Mouse (Mus musculus) CH12.LX (cell line): ENCODE data around the gene Babam2. TPM values are rescaled to one million over a fixed set of nuclear protein-coding genes. Genes with fewer than 3 reads are reported as not detected.

Experiments
- DNase-seq: peaks from one replicate; pipeline ENCODE4 v3.0.0-alpha.2; 2013; ENCODE audit errors: extremely low read depth
- H3K27ac ChIP-seq: 2 replicates; pipeline ENCODE4 v1.5.1; 2012; ENCODE audit warnings: low read depth, mild to moderate bottlenecking, control low read depth, moderate library complexity; ENCODE audit not compliant: insufficient read depth
- H3K27me3 ChIP-seq: replicated peaks from 2 replicates; pipeline ENCODE3; 2012; ENCODE audit warnings: inconsistent platforms
- H3K36me3 ChIP-seq, 2 experiments: replicated peaks in 1 of 2; 2 replicates each; pipeline versions ENCODE3 to v1.6.1; 2012; ENCODE audit warnings: inconsistent platforms in 1 of 2, low read length in 1 of 2, mild to moderate bottlenecking in 1 of 2, mixed read lengths in 1 of 2, moderate library complexity in 1 of 2; ENCODE audit not compliant: control insufficient read depth in 1 of 2, insufficient read depth in 1 of 2
- H3K4me1 ChIP-seq, 2 experiments: 2 replicates each; pipeline ENCODE4 v1.6.1; 2012; ENCODE audit warnings: inconsistent platforms in 1 of 2, moderate library complexity in 1 of 2; ENCODE audit not compliant: insufficient read depth in 2 of 2, control insufficient read depth in 1 of 2
- H3K4me2 ChIP-seq: 2 replicates; pipeline ENCODE4 v1.6.1; 2012; ENCODE audit warnings: low read depth, mild to moderate bottlenecking, control low read depth; ENCODE audit not compliant: poor library complexity, insufficient read depth, severe bottlenecking
- H3K4me3 ChIP-seq, 3 experiments: fragments of 150-350 bp in 1 of 3; sonication (generic) in 1 of 3; replicated peaks in 1 of 3; 2 replicates each; pipeline versions ENCODE3 to v1.5.1; 2011 to 2012; ENCODE audit warnings: low read depth in 2 of 3, low read length in 2 of 3, mild to moderate bottlenecking in 2 of 3, moderate library complexity in 2 of 3, control low read depth in 1 of 3, improper control_type of control experiment in 1 of 3, inconsistent platforms in 1 of 3, mixed read lengths in 1 of 3; ENCODE audit not compliant: poor library complexity in 1 of 3
- H3K79me2 ChIP-seq: replicated peaks from 2 replicates; pipeline ENCODE4 v1.6.1; 2012; ENCODE audit warnings: mild to moderate bottlenecking, moderate library complexity; ENCODE audit not compliant: control insufficient read depth, poor library complexity, insufficient read depth, severe bottlenecking; ENCODE audit errors: extremely low read depth
- H3K9ac ChIP-seq: 2 replicates; pipeline ENCODE4 v1.6.1; 2012; ENCODE audit warnings: low read depth, mild to moderate bottlenecking, control low read depth, moderate library complexity; ENCODE audit not compliant: insufficient read depth
- H3K9me3 ChIP-seq: replicated peaks from 2 replicates; pipeline ENCODE3; 2012; ENCODE audit warnings: low read length, inconsistent platforms, mixed read lengths
- CTCF ChIP-seq, 2 experiments: IDR thresholded peaks in 1 of 2; conservative IDR thresholded peaks in 1 of 2; 2 replicates each; pipeline ENCODE4 v1.5.1; 2011 to 2012; ENCODE audit warnings: low read depth in 2 of 2, low read length in 2 of 2, improper control_type of control experiment in 1 of 2, inconsistent platforms in 1 of 2, mild to moderate bottlenecking in 1 of 2, moderate library complexity in 1 of 2
- ETS1 ChIP-seq: conservative IDR thresholded peaks from 2 replicates; pipeline ENCODE4 v1.6.1; 2012; ENCODE audit warnings: low read depth, mild to moderate bottlenecking, inconsistent platforms, low read length, improper control_type of control experiment, moderate library complexity
- GABPA ChIP-seq: IDR thresholded peaks from 2 replicates; pipeline ENCODE4 v1.6.1; 2012; ENCODE audit warnings: low read depth, low read length, improper control_type of control experiment, inconsistent platforms; ENCODE audit not compliant: insufficient replicate concordance
- JUND ChIP-seq: conservative IDR thresholded peaks from 2 replicates; pipeline ENCODE4 v1.6.1; 2011; ENCODE audit warnings: low read depth, low read length, improper control_type of control experiment
- KAT2A ChIP-seq: IDR thresholded peaks from 2 replicates; pipeline ENCODE4 v1.6.1; 2012; ENCODE audit warnings: low read length, improper control_type of control experiment, inconsistent platforms; ENCODE audit not compliant: insufficient replicate concordance
- MAX ChIP-seq: IDR thresholded peaks from 2 replicates; pipeline ENCODE4 v1.6.1; 2011; ENCODE audit warnings: low read length, improper control_type of control experiment
- MAZ ChIP-seq: IDR thresholded peaks from 2 replicates; pipeline ENCODE4 v1.6.1; 2012; ENCODE audit warnings: low read depth, mild to moderate bottlenecking, inconsistent platforms, low read length, improper control_type of control experiment, moderate library complexity
- MEF2A ChIP-seq: IDR thresholded peaks from 2 replicates; pipeline ENCODE4 v1.6.1; 2014; ENCODE audit warnings: low read depth, mild to moderate bottlenecking, inconsistent platforms, low read length, improper control_type of control experiment, borderline replicate concordance
- MYC ChIP-seq: IDR thresholded peaks from 2 replicates; pipeline ENCODE4 v1.6.1; 2011; ENCODE audit warnings: low read depth, mild to moderate bottlenecking, improper control_type of control experiment, low read length
- POLR2AphosphoS2 ChIP-seq: IDR thresholded peaks from 2 replicates; pipeline ENCODE4 v1.6.1; 2011; ENCODE audit warnings: low read depth, low read length, improper control_type of control experiment
- RAD21 ChIP-seq: IDR thresholded peaks from 2 replicates; pipeline ENCODE4 v1.6.1; 2011; ENCODE audit warnings: low read depth, mild to moderate bottlenecking, low read length, improper control_type of control experiment, moderate library complexity
- SMC3 ChIP-seq: IDR thresholded peaks from 2 replicates; pipeline ENCODE4 v1.6.1; 2011; ENCODE audit warnings: low read depth, low read length, improper control_type of control experiment
- TBP ChIP-seq: conservative IDR thresholded peaks from 2 replicates; pipeline ENCODE4 v1.6.1; 2011; ENCODE audit warnings: low read depth, low read length, improper control_type of control experiment
- TCF12 ChIP-seq: IDR thresholded peaks from 2 replicates; pipeline ENCODE4 v1.6.1; 2014; ENCODE audit warnings: low read depth, mild to moderate bottlenecking, inconsistent platforms, low read length, improper control_type of control experiment
- USF1 ChIP-seq: IDR thresholded peaks from 2 replicates; pipeline ENCODE4 v1.6.1; 2014; ENCODE audit warnings: low read depth, mild to moderate bottlenecking, inconsistent platforms, low read length, improper control_type of control experiment
- USF2 ChIP-seq: conservative IDR thresholded peaks from 2 replicates; pipeline ENCODE4 v1.6.1; 2011; ENCODE audit warnings: low read depth, low read length, improper control_type of control experiment
- ZC3H11A ChIP-seq: IDR thresholded peaks from 2 replicates; pipeline ENCODE4 v1.6.1; 2012; ENCODE audit warnings: low read depth, mild to moderate bottlenecking, inconsistent platforms, low read length, improper control_type of control experiment
- ZNF384 ChIP-seq: IDR thresholded peaks from 2 replicates; pipeline ENCODE4 v1.6.1; 2012; ENCODE audit warnings: low read depth, low read length, improper control_type of control experiment, inconsistent platforms
- dilution Hi-C: fragments of 300-500 bp; cut with MboI; formaldehyde crosslinking; loops from 2 replicates; pipeline ENCODE4 v1.14.3; 2020; ENCODE audit warnings: low sequenced_read_pairs; ENCODE audit not compliant: extremely low pct_unique_long_range_greater_than_20kb, extremely low pct_ligation_motif_present
- in situ Hi-C: fragments of 300-500 bp; cut with MboI; formaldehyde crosslinking; loops from 3 replicates; pipeline ENCODE4 v1.14.3; 2019; ENCODE audit warnings: low sequenced_read_pairs, low pct_ligation_motif_present, low pct_unique_long_range_greater_than_20kb, mixed read lengths
- polyA plus RNA-seq: library from polyadenylated mRNA; unstranded; fragments of >175 nt; gene quantifications from 2 replicates; pipeline ENCODE4 v1.2.1, GENCODE M21; 2012; ENCODE audit warnings: low read depth; ENCODE audit not compliant: insufficient read length
- total RNA-seq, 2 experiments: library from RNA; depleted of rRNA; stranded (reverse); fragments of 300-350 nt in 1 of 2; fragments of >200 nt in 1 of 2; gene quantifications; 2 replicates each; pipeline ENCODE4 v1.2.3; 2012 to 2014

The Babam2 gene
- total and polyA plus RNA-seq, 3 experiments, result 38.2 to 78.0 (median 39.8) TPM

GRCm38 (mm10) chr5:31668325-31668968, 29.0 kb upstream of the Babam2 start:
- Histone ChIP-seq H3K79me2 (no peaks in the 10 kb centered on the region), H3K4me2 (no peak overlapping the region), H3K4me3 (no peak overlapping the region), H3K36me3 (peaks cover 0 to 18% of the 10 kb centered on the region in 2 experiments), H3K9ac (no peak overlapping the region), H3K4me1 (peaks cover 0 to 11% of the 10 kb centered on the region in 2 experiments; a peak in 2 of 4 replicates), H3K9me3 (no peaks in the 10 kb centered on the region), H3K27ac (no peak overlapping the region), H3K27me3 (no peaks in the 10 kb centered on the region)
- in situ Hi-C loops (no loop called here), dilution Hi-C loops (no loop called here)
- TF ChIP-seq MEF2A (no peak), MAX (no peak), JUND (no peak), MAZ (no peak), USF2 (no peak), SMC3 (no peak), TCF12 (no peak), TBP (no peak), ETS1 (no peak), KAT2A (no peak), ZC3H11A (no peak), ZNF384 (no peak), POLR2AphosphoS2 (no peak)
- DNase-seq, result no peak

- Histone ChIP-seq H3K27me3 (no peaks in the 10 kb centered on the region), H3K4me2 (no peak overlapping the region), H3K27ac (no peak overlapping the region), H3K79me2 (no peaks in the 10 kb centered on the region), H3K4me3 (no peak overlapping the region), H3K4me1 (peaks cover 0 to 11% of the 10 kb centered on the region in 2 experiments; a peak in 2 of 4 replicates), H3K9me3 (no peaks in the 10 kb centered on the region), H3K9ac (no peak overlapping the region), H3K36me3 (peaks cover 0 to 18% of the 10 kb centered on the region in 2 experiments)
- TF ChIP-seq JUND (no peak), MAZ (no peak), CTCF (conservative IDR thresholded peaks at IDR 0.05 in 1 of 2, IDR thresholded peaks at IDR 0.05 in 1 of 2; ENCODE audit: low read depth in 2 of 2, low read length in 2 of 2) (no peak), USF1 (no peak), RAD21 (no peak), MAX (no peak), MYC (no peak), USF2 (no peak), GABPA (no peak), KAT2A (no peak)
- dilution Hi-C loops, result no loop called here
- no peak for DNase-seq
- in situ Hi-C loops, result no loop called here
Measured at GRCm38 (mm10) chr5:31669984-31670383, 27.5 kb upstream of the Babam2 start.
